Mouse (Mus musculus) embryonic facial prominence, embryonic 11.5 days (tissue): Measurements from ENCODE around the gene Schip1. TPM values are rescaled to one million over a fixed set of nuclear protein-coding genes. Genes with fewer than 3 reads are reported as not detected.

Source experiments
- ATAC-seq: fragments of 200-750 bp; cut with Nextera tagmentation; replicated peaks from 2 replicates; pipeline ENCODE4 v1.8.0; 2017; ENCODE audit warnings: low read depth; ENCODE audit not compliant: insufficient number of reproducible peaks, low FRiP score, low TSS enrichment
- DNase-seq: peaks from one replicate; pipeline ENCODE4 v3.0.0-alpha.2; 2015; ENCODE audit warnings: low spot score
- H3K27ac ChIP-seq: fragments of 300-500 bp; sonication (generic); replicated peaks from 2 replicates; pipeline ENCODE4 v1.5.1; 2014; ENCODE audit warnings: mild to moderate bottlenecking, low read depth, low read length, control low read depth
- H3K27me3 ChIP-seq: fragments of 300-500 bp; sonication (generic); 2 replicates; pipeline ENCODE4 v1.6.1; 2014; ENCODE audit warnings: mild to moderate bottlenecking, low read length, moderate library complexity, mixed read lengths; ENCODE audit not compliant: control insufficient read depth, insufficient read depth
- H3K36me3 ChIP-seq: fragments of 300-500 bp; sonication (generic); replicated peaks from 2 replicates; pipeline ENCODE4 v1.6.1; 2014; ENCODE audit warnings: low read depth, mild to moderate bottlenecking, low read length, moderate library complexity, mixed read lengths; ENCODE audit not compliant: control insufficient read depth, insufficient read depth
- H3K4me1 ChIP-seq: fragments of 300-500 bp; sonication (generic); 2 replicates; pipeline ENCODE4 v1.6.1; 2014; ENCODE audit warnings: low read length, mixed read lengths; ENCODE audit not compliant: control insufficient read depth, insufficient read depth
- H3K4me2 ChIP-seq: fragments of 300-500 bp; sonication (generic); 2 replicates; pipeline ENCODE4 v1.6.1; 2014; ENCODE audit warnings: low read depth, mild to moderate bottlenecking, control low read depth, low read length, moderate library complexity
- H3K4me3 ChIP-seq: fragments of 300-500 bp; sonication (generic); 2 replicates; pipeline ENCODE4 v1.5.1; 2014; ENCODE audit warnings: low read depth, low read length, control low read depth
- H3K9ac ChIP-seq: fragments of 300-500 bp; sonication (generic); replicated peaks from 2 replicates; pipeline ENCODE4 v1.6.1; 2014; ENCODE audit warnings: mild to moderate bottlenecking, control low read depth, low read length
- H3K9me3 ChIP-seq: fragments of 300-500 bp; sonication (generic); replicated peaks from 2 replicates; pipeline ENCODE4 v1.6.1; 2016; ENCODE audit warnings: mild to moderate bottlenecking, low read length, inconsistent platforms, mixed read lengths; ENCODE audit not compliant: control insufficient read depth
- WGBS: fragments of 180-500 bp; shearing (Covaris S2); extraction: QIAGEN DNeasy Blood & Tissue Kit; methylation state at CpG from one replicate; pipeline ENCODE4 v1.1.7; 2014; 5-methylcytosine and 5-hydroxymethylcytosine counted together
- polyA plus RNA-seq: library from polyadenylated mRNA; unstranded; fragments of >200 nt; fragmentation: Nextera tagmentation; extraction: Ambion mirVana; gene quantifications from 2 replicates; pipeline ENCODE4 v1.2.1, GENCODE M21; 2014

The Schip1 gene
- polyA plus RNA-seq, 1 experiment from 2014 or later = 41.7 TPM

- no peaks in the 10 kb centered on the region; the same call in 1 of the 2 replicates for H3K4me1 ChIP-seq
- no peaks in the 10 kb centered on the region for H3K27me3 ChIP-seq
- no peak overlapping the region for H3K9ac ChIP-seq
- H3K4me2 ChIP-seq = no peak overlapping the region
- 61% methylated on average over 3 of the region's 3 CpGs for WGBS
- no peaks in the 10 kb centered on the region for H3K9me3 ChIP-seq
- H3K36me3 ChIP-seq = no peaks in the 10 kb centered on the region
- DNase-seq (no peak), ATAC-seq (no peak)
- H3K27ac ChIP-seq = no peak overlapping the region
- no peak overlapping the region for H3K4me3 ChIP-seq
These were observed 405.5 kb downstream of the Schip1 start for GRCm38 (mm10) chr3:68470061-68470460.

DNA sequence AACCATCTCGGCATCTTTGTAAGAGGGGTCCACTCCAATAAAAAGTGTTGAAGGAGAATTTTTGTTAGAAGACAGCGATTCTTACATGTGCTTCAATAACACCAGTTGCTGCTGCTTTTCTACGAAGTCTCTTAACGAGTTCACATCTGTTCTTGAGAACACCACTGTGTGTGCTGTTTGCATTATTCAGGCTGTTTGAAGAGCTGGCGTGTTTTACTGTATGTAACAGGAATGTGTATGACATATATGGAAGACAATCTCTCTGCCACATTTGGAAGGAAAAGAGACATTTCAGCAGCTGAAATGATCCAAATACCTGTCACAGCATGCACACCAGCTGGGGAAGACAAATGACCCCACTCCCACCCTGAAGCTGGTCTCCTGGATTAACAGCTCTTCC lies 406.0 kb downstream of the Schip1 start:
- Histone ChIP-seq H3K4me3 (no peak overlapping the region), H3K4me1 (no peaks in the 10 kb centered on the region; the same call in 1 of the 2 replicates), H3K4me2 (no peak overlapping the region), H3K27ac (no peak overlapping the region), H3K36me3 (no peaks in the 10 kb centered on the region), H3K9me3 (no peaks in the 10 kb centered on the region), H3K9ac (no peak overlapping the region), H3K27me3 (no peaks in the 10 kb centered on the region)
- ATAC-seq = no peak
- DNase-seq = no peak
- WGBS = 65% methylated on average over 5 of the region's 5 CpGs

DNA sequence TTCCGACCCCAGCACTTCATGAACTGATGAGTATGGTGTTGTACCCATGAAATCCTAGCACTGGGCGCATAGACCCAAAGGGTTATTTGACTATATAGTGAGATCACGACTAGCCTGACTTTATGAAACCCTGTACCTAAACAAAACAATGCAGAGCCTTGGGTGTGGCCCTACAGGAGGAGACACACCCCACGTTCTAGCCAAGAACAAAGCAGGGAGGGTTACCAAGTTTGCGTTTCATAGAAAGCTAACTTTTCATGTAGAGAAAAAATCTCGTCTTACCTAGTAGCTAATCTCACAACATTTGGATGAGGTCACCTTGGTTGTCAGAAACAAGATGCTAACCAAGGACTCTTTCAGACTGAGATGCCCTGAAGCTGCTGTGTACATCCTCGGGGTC lies 411.7 kb downstream of the Schip1 start:
- Histone ChIP-seq H3K4me3 (no peak overlapping the region), H3K9me3 (no peaks in the 10 kb centered on the region), H3K36me3 (no peaks in the 10 kb centered on the region), H3K4me2 (no peak overlapping the region), H3K27me3 (no peaks in the 10 kb centered on the region), H3K4me1 (no peaks in the 10 kb centered on the region), H3K9ac (no peak overlapping the region), H3K27ac (no peak overlapping the region)
- 88% methylated on average over 7 of the region's 7 CpGs for WGBS
- no peak for ATAC-seq
- DNase-seq = no peak

DNA sequence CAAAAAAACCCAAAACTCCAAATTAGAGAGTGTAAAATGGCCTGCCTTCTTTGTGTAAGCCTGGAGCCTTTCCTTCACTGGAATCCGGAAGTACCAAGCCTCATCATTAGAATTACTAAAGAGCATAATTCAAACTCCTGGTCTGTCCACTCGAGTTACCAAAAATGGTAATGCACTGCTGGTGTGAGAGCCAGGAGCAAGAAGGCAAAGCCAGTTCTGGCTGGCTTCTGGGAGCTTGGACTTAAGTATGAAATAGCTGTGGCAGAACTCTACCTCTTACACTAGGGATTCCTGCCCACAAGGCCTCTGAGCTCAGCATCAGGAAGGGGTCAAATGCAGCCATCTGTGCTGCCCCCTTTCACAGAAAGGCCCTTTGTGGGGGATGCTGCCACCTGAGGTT lies 412.9 kb downstream of the Schip1 start:
- 50% methylated on average over 2 of the region's 2 CpGs for WGBS
- Histone ChIP-seq H3K27me3 (no peaks in the 10 kb centered on the region), H3K4me2 (no peak overlapping the region), H3K4me3 (no peak overlapping the region), H3K9ac (no peak overlapping the region), H3K27ac (no peak overlapping the region), H3K4me1 (no peaks in the 10 kb centered on the region), H3K9me3 (no peaks in the 10 kb centered on the region), H3K36me3 (no peaks in the 10 kb centered on the region)
- ATAC-seq = no peak
- DNase-seq = no peak

DNA sequence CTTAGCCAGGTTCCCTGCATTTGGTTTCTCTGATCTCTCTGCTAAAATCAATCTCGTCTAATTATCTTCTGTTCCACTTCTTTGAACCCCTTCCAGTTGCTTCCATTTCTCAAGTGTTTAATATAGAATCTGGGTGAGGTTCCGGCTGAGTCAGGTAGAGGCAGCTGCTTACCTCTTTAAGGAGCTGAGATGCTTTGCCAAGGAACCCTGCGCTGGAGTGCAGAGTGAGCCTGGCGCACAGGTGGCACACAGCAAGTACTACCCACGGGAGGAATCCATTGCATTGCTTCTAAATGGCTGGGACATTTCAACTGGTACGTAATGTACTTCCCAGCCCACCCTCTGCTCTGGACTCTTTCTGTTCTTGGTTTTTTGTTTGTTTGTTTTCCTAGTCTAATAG lies 414.7 kb downstream of the Schip1 start:
- no peak for DNase-seq
- no peak overlapping the region for H3K27ac ChIP-seq
- H3K36me3 ChIP-seq = no peaks in the 10 kb centered on the region
- H3K4me2 ChIP-seq = no peak overlapping the region
- no peak overlapping the region for H3K4me3 ChIP-seq
- no peak overlapping the region for H3K9ac ChIP-seq
- H3K9me3 ChIP-seq = no peaks in the 10 kb centered on the region
- no peak for ATAC-seq
- 82% methylated on average over 6 of the region's 6 CpGs for WGBS
- no peaks in the 10 kb centered on the region for H3K4me1 ChIP-seq
- H3K27me3 ChIP-seq = no peaks in the 10 kb centered on the region

DNA sequence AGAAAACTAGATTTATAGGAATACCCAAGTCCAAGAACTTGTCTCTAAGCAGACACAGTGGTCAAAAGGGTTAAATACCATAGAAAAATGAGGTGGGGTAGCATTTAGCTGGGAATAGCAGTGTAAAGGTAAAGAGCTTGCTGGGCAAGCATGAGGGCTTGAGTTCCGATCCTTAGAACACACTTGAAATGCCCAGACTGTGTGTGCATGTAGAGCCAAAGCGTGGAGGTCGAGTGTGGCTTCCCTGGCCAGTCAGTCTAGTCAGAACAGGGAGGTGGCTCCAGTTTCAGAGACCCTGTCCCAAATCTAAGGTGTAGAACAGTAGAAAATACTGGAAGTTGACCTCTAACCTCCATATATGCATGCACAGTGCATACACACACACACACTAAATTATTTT lies 418.9 kb downstream of the Schip1 start:
- Histone ChIP-seq H3K9ac (no peak overlapping the region), H3K4me3 (no peak overlapping the region), H3K4me2 (no peak overlapping the region), H3K27me3 (no peaks in the 10 kb centered on the region), H3K9me3 (no peaks in the 10 kb centered on the region), H3K4me1 (peaks cover 3% of the 10 kb centered on the region; the same call in 1 of the 2 replicates), H3K27ac (no peak overlapping the region), H3K36me3 (no peaks in the 10 kb centered on the region)
- ATAC-seq = no peak
- WGBS = 85% methylated on average over 3 of the region's 3 CpGs
- no peak for DNase-seq

DNA sequence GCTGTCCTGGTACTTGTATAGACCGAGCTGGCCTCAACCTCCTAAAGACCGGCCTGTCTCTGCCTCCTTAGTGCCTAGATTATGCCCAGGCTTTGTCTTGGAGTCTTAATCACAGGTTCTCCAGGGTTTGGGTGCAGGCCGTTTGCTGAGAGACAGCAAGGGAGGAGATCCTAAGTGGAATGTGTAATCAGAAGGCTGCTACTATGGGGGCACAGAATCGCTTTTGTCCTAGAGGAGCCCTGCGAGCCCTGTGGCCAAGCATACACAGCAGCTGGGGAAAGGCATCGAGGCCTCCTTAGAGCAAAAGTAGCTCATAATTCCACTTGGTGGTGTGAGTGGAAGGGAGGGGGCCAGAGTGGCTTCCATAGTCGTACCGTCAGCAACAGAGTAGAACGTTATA lies 419.4 kb downstream of the Schip1 start:
- Histone ChIP-seq H3K9me3 (no peaks in the 10 kb centered on the region), H3K27ac (no peak overlapping the region), H3K9ac (no peak overlapping the region), H3K4me1 (peaks cover 3% of the 10 kb centered on the region; the same call in 1 of the 2 replicates), H3K36me3 (no peaks in the 10 kb centered on the region), H3K4me2 (no peak overlapping the region), H3K27me3 (no peaks in the 10 kb centered on the region), H3K4me3 (no peak overlapping the region)
- DNase-seq = no peak
- no peak for ATAC-seq
- WGBS = 84% methylated on average over 9 of the region's 9 CpGs

- ATAC-seq (no peak), DNase-seq (no peak)
- 75% methylated on average over 4 of the region's 4 CpGs for WGBS
- Histone ChIP-seq H3K27me3 (no peaks in the 10 kb centered on the region), H3K9ac (no peak overlapping the region), H3K36me3 (no peaks in the 10 kb centered on the region), H3K4me3 (no peak overlapping the region), H3K9me3 (no peaks in the 10 kb centered on the region), H3K4me2 (no peak overlapping the region), H3K27ac (no peak overlapping the region), H3K4me1 (peaks cover 3% of the 10 kb centered on the region; the same call in 1 of the 2 replicates)
These were observed 420.0 kb downstream of the Schip1 start for GRCm38 (mm10) chr3:68484561-68484960.
